Mouse (Mus musculus): ENCODE results near the gene Crygb. TPM values are rescaled to one million over a fixed set of nuclear protein-coding genes. Genes with fewer than 3 reads are reported as not detected.

Gene Crygb
- not detected for polyA plus RNA-seq (2015; fragmentation: Illumina TruSeq; extraction: RNeasy Lipid Tissue Mini Kit (QIAGEN cat#74804); ENCODE audit: low read depth, low replicate concordance)

GRCm38 (mm10) chr1:65082188-65082587 lies at the start of gene Crygb:
Gene Crygb, minus strand, starts transcription at chr1:65082288.

GRCm38 (mm10) chr1:65122574-65123372 lies 40.7 kb upstream of the Crygb start, which contains the start of gene D630023F18Rik:
Gene D630023F18Rik, minus strand, starts transcription at chr1:65123214.

GRCm38 (mm10) chr1:65119438-65119837 lies 37.4 kb upstream of the Crygb start, which contains the start of gene Gm28845:
Gene Gm28845, minus strand, starts transcription at chr1:65119558.

GRCm38 (mm10) chr1:65103273-65103672 lies 21.2 kb upstream of the Crygb start, which contains the start of gene Cryga:
Gene Cryga, minus strand, starts transcription at chr1:65103373.

GRCm38 (mm10) chr1:65073589-65073988 lies 8.5 kb downstream of the Crygb start, which contains the start of gene Crygc:
Gene Crygc, minus strand, starts transcription at chr1:65073689.

GRCm38 (mm10) chr1:65063352-65063751 lies 18.7 kb downstream of the Crygb start, which contains the start of gene Crygd:
Gene Crygd, minus strand, starts transcription at chr1:65063452.

GRCm38 (mm10) chr1:65050952-65051351 lies 31.1 kb downstream of the Crygb start, which contains the start of gene Cryge:
Gene Cryge, minus strand, starts transcription at chr1:65051149.

GRCm38 (mm10) chr1:65032641-65033040 lies 49.4 kb downstream of the Crygb start, which contains the start of gene Akr1cl:
Gene Akr1cl, minus strand, starts transcription at chr1:65032759.

Other genes with a start within 250 kb of the Crygb start
- 13.4 TPM for gene Plekhm3, start 125.5 kb downstream of the Crygb start, polyA plus RNA-seq (2015; fragmentation: Illumina TruSeq; extraction: RNeasy Lipid Tissue Mini Kit (QIAGEN cat#74804); ENCODE audit: low read depth, low replicate concordance)
- gene Akr1cl, start 49.5 kb downstream of the Crygb start, polyA plus RNA-seq (2015; fragmentation: Illumina TruSeq; extraction: RNeasy Lipid Tissue Mini Kit (QIAGEN cat#74804); ENCODE audit: low read depth, low replicate concordance), result not detected
- not detected for gene Cryge, start 31.1 kb downstream of the Crygb start, polyA plus RNA-seq (2015; fragmentation: Illumina TruSeq; extraction: RNeasy Lipid Tissue Mini Kit (QIAGEN cat#74804); ENCODE audit: low read depth, low replicate concordance)
- not detected for gene Crygd, start 18.8 kb downstream of the Crygb start, polyA plus RNA-seq (2015; fragmentation: Illumina TruSeq; extraction: RNeasy Lipid Tissue Mini Kit (QIAGEN cat#74804); ENCODE audit: low read depth, low replicate concordance)
- gene Crygc, start 8.6 kb downstream of the Crygb start, polyA plus RNA-seq (2015; fragmentation: Illumina TruSeq; extraction: RNeasy Lipid Tissue Mini Kit (QIAGEN cat#74804); ENCODE audit: low read depth, low replicate concordance), result not detected
- gene Cryga, start 21.1 kb upstream of the Crygb start, polyA plus RNA-seq (2015; fragmentation: Illumina TruSeq; extraction: RNeasy Lipid Tissue Mini Kit (QIAGEN cat#74804); ENCODE audit: low read depth, low replicate concordance), result not detected
- gene Gm28845, start 37.3 kb upstream of the Crygb start, polyA plus RNA-seq (2015; fragmentation: Illumina TruSeq; extraction: RNeasy Lipid Tissue Mini Kit (QIAGEN cat#74804); ENCODE audit: low read depth, low replicate concordance), result 0.97 TPM
- 7.4 TPM for gene D630023F18Rik, start 40.9 kb upstream of the Crygb start, polyA plus RNA-seq (2015; fragmentation: Illumina TruSeq; extraction: RNeasy Lipid Tissue Mini Kit (QIAGEN cat#74804); ENCODE audit: low read depth, low replicate concordance)
- gene Idh1, start 104.2 kb upstream of the Crygb start, polyA plus RNA-seq (2015; fragmentation: Illumina TruSeq; extraction: RNeasy Lipid Tissue Mini Kit (QIAGEN cat#74804); ENCODE audit: low read depth, low replicate concordance), result 51.8 TPM
- 14.9 TPM for gene Pikfyve, start 104.4 kb upstream of the Crygb start, polyA plus RNA-seq (2015; fragmentation: Illumina TruSeq; extraction: RNeasy Lipid Tissue Mini Kit (QIAGEN cat#74804); ENCODE audit: low read depth, low replicate concordance)
- gene Pth2r, start 199.8 kb upstream of the Crygb start, polyA plus RNA-seq (2015; fragmentation: Illumina TruSeq; extraction: RNeasy Lipid Tissue Mini Kit (QIAGEN cat#74804); ENCODE audit: low read depth, low replicate concordance), result 1.1 TPM

Measured in brain, adult 10 weeks (tissue).